Mouse (Mus musculus) midbrain, embryonic 14.5 days (tissue): ENCODE data around the gene Thada. TPM values are rescaled to one million over a fixed set of nuclear protein-coding genes. Genes with fewer than 3 reads are reported as not detected.
"Not testable (repeated sequence)": the region's sequence is repeated elsewhere in the genome, so short reads cannot be mapped to it uniquely, and the experiment has no call there.

Source experiments
- ATAC-seq: fragments of 200-750 bp; cut with Nextera tagmentation; 2 replicates; pipeline ENCODE4 v1.8.0; 2017; ENCODE audit warnings: moderate number of reproducible peaks, moderate library complexity; ENCODE audit not compliant: low FRiP score, low TSS enrichment
- DNase-seq: peaks from one replicate; pipeline ENCODE4 v3.0.0-alpha.2; 2015
- H3K27ac ChIP-seq: fragments of 300-500 bp; sonication (generic); replicated peaks from 2 replicates; pipeline ENCODE4 v1.5.1; 2014; ENCODE audit warnings: mild to moderate bottlenecking, low read depth, low read length, moderate library complexity
- H3K27me3 ChIP-seq: fragments of 300-500 bp; sonication (generic); 2 replicates; pipeline ENCODE4 v1.6.1; 2014; ENCODE audit warnings: low read length, control low read depth, mixed read lengths; ENCODE audit not compliant: control insufficient read depth, insufficient read depth
- H3K36me3 ChIP-seq: fragments of 300-500 bp; sonication (generic); 2 replicates; pipeline ENCODE4 v1.6.1; 2014; ENCODE audit warnings: low read length, control low read depth; ENCODE audit not compliant: control insufficient read depth, insufficient read depth
- H3K4me1 ChIP-seq: fragments of 300-500 bp; sonication (generic); 2 replicates; pipeline ENCODE4 v1.6.1; 2014; ENCODE audit warnings: mild to moderate bottlenecking, antibody characterized with exemption, low read length, control low read depth; ENCODE audit not compliant: control insufficient read depth, insufficient read depth
- H3K4me2 ChIP-seq: fragments of 300-500 bp; sonication (generic); 2 replicates; pipeline ENCODE4 v1.6.1; 2014; ENCODE audit warnings: mild to moderate bottlenecking, low read length, moderate library complexity
- H3K4me3 ChIP-seq: fragments of 300-500 bp; sonication (generic); replicated peaks from 2 replicates; pipeline ENCODE4 v1.5.1; 2014; ENCODE audit warnings: low read depth, low read length
- H3K9ac ChIP-seq: fragments of 300-500 bp; sonication (generic); replicated peaks from 2 replicates; pipeline ENCODE4 v1.6.1; 2014; ENCODE audit warnings: mild to moderate bottlenecking, low read length, moderate library complexity
- H3K9me3 ChIP-seq: fragments of 300-500 bp; sonication (generic); 2 replicates; pipeline ENCODE4 v1.6.1; 2016; ENCODE audit warnings: low read length, control low read depth, mixed read lengths; ENCODE audit not compliant: control insufficient read depth
- WGBS: fragments of 180-500 bp; shearing (Covaris S2); extraction: QIAGEN DNeasy Blood & Tissue Kit; methylation state at CpG from one replicate; pipeline ENCODE4 v1.1.7; 2014; 5-methylcytosine and 5-hydroxymethylcytosine counted together
- polyA plus RNA-seq: library from polyadenylated mRNA; unstranded; fragments of >200 nt; fragmentation: Nextera tagmentation; extraction: Ambion mirVana; gene quantifications from 2 replicates; pipeline ENCODE4 v1.2.1, GENCODE M21; 2014

Gene Thada
- polyA plus RNA-seq, 1 experiment from 2014 or later = 9.5 TPM

GRCm38 (mm10) chr17:84291228-84291627, 174.8 kb downstream of the Thada start:
- not testable (repeated sequence) for H3K4me3 ChIP-seq, DNase-seq, H3K4me1 ChIP-seq, H3K9ac ChIP-seq, H3K36me3 ChIP-seq, H3K9me3 ChIP-seq, H3K27me3 ChIP-seq, ATAC-seq, H3K27ac ChIP-seq, H3K4me2 ChIP-seq
- WGBS = 95% methylated on average over 6 of the region's 6 CpGs

GRCm38 (mm10) chr17:84287675-84288420, 178.2 kb downstream of the Thada start:
- Histone ChIP-seq H3K27me3 (no peaks in the 10 kb centered on the region), H3K4me2 (no peak overlapping the region), H3K4me3 (no peak overlapping the region), H3K36me3 (0 out of 2 replicates have a peak, but pooled peaks cover 3% of the 10 kb centered on the region), H3K4me1 (no peaks in the 10 kb centered on the region), H3K27ac (no peak overlapping the region), H3K9me3 (peaks cover 4% of the 10 kb centered on the region; the same call in 1 of the 2 replicates), H3K9ac (no peak overlapping the region)
- 96% methylated on average over 8 of the region's 8 CpGs for WGBS
- DNase-seq = no peak
- no peak for ATAC-seq

GRCm38 (mm10) chr17:84286536-84286935, 179.5 kb downstream of the Thada start:
- Histone ChIP-seq H3K27me3 (no peaks in the 10 kb centered on the region), H3K4me1 (no peaks in the 10 kb centered on the region), H3K9ac (no peak overlapping the region), H3K27ac (no peak overlapping the region), H3K4me3 (no peak overlapping the region), H3K9me3 (peaks cover 4% of the 10 kb centered on the region; the same call in 1 of the 2 replicates), H3K36me3 (0 out of 2 replicates have a peak, but pooled peaks cover 3% of the 10 kb centered on the region), H3K4me2 (no peak overlapping the region)
- 99% methylated on average over 5 of the region's 5 CpGs for WGBS
- ATAC-seq (no peak), DNase-seq (no peak)

GRCm38 (mm10) chr17:84282388-84283280, 183.4 kb downstream of the Thada start:
- WGBS = 85% methylated on average over 8 of the region's 8 CpGs
- Histone ChIP-seq H3K9me3 (peaks cover 4% of the 10 kb centered on the region; the same call in 1 of the 2 replicates), H3K36me3 (no peaks in the 10 kb centered on the region), H3K9ac (no peak overlapping the region), H3K4me1 (no peaks in the 10 kb centered on the region), H3K4me2 (no peak overlapping the region), H3K4me3 (no peak overlapping the region), H3K27ac (no peak overlapping the region), H3K27me3 (no peaks in the 10 kb centered on the region)
- no peak for ATAC-seq
- no peak for DNase-seq

GRCm38 (mm10) chr17:84279001-84279400, 187.0 kb downstream of the Thada start:
- no peaks in the 10 kb centered on the region for H3K36me3 ChIP-seq
- 88% methylated on average over 8 of the region's 8 CpGs for WGBS
- H3K4me3 ChIP-seq = no peak overlapping the region
- no peak overlapping the region for H3K4me2 ChIP-seq
- H3K9me3 ChIP-seq = no peaks in the 10 kb centered on the region
- no peak overlapping the region for H3K27ac ChIP-seq
- peaks cover 7% of the 10 kb centered on the region for H3K4me1 ChIP-seq
- H3K27me3 ChIP-seq = no peaks in the 10 kb centered on the region
- ATAC-seq = no peak
- no peak overlapping the region; the same call in 1 of the 2 replicates for H3K9ac ChIP-seq
- no peak for DNase-seq

DNA sequence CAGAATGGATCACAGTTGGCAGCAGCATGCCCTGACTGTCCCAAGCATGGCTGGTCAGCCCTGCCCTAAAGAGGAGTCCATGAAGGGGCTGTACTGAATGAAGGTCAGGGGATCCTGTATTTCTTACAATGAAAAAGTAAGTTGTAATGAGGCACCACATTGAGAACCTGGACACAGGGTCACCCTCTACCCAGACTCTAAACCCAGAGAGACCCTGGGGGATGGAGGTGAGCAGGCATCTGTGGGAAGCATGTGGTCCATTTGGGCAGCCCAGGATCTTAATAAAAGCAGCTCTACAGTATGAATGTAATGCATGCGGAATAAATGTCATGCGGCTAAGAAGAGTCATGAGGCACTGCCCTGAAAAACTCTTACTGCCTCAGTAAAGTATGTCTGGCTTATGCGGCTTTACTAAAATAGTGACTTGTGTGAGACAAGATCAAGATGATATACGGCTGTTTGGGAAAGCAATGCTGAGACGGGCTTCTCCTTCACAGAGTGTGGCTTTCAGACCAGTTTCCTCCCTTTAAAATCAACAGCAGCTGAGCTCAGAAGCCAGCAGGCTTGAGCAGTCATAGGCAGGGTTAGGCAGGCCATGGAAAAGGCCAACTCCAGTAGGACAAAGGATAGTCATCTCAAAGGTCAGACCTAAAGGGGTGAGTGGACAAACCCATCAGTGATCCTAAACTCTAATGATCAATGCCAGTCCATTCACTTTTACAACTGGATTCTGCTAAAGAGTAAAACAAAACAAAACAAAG, 187.6 kb downstream of the Thada start:
- Histone ChIP-seq H3K27ac (no peak overlapping the region), H3K9me3 (no peaks in the 10 kb centered on the region), H3K4me2 (no peak overlapping the region), H3K27me3 (no peaks in the 10 kb centered on the region), H3K4me3 (no peak overlapping the region), H3K36me3 (no peaks in the 10 kb centered on the region), H3K9ac (no peak overlapping the region; the same call in 1 of the 2 replicates), H3K4me1 (peaks cover 8% of the 10 kb centered on the region)
- WGBS = 91% methylated on average over 5 of the region's 5 CpGs
- DNase-seq = no peak
- no peak for ATAC-seq

DNA sequence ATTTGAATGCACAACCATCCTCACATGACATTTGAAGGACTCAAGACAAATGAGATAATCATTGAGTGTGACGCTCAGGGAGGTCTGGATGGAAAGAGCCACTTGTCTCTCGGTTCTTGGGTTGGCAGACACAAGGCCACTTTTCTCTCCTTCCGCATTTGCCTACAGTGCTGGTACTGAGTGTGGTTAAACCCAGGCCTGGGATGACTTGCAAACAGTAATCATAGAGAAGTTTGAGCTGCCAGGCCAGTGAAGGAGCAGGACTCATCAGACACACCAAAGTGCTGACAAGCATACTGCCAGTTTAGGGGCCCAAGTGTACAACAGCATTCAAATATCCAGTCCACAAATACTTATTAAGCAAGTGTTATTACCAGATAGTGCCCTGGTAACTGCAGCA, 191.0 kb downstream of the Thada start:
- Histone ChIP-seq H3K36me3 (no peaks in the 10 kb centered on the region), H3K27ac (0 out of 2 replicates have a peak overlapping the region, but pooled peaks have one; percentile 64), H3K27me3 (no peaks in the 10 kb centered on the region), H3K9me3 (no peaks in the 10 kb centered on the region), H3K4me2 (no peak overlapping the region), H3K9ac (no peak overlapping the region), H3K4me3 (no peak overlapping the region), H3K4me1 (peaks cover 8% of the 10 kb centered on the region)
- no peak for ATAC-seq
- DNase-seq = no peak
- 87% methylated on average over 3 of the region's 3 CpGs for WGBS

GRCm38 (mm10) chr17:84274163-84274562, 191.8 kb downstream of the Thada start:
- WGBS = 42% methylated on average over 6 of the region's 6 CpGs
- ATAC-seq (no peak), DNase-seq (peak; percentile 32)
- H3K9ac ChIP-seq = no peak overlapping the region
- H3K9me3 ChIP-seq = no peaks in the 10 kb centered on the region
- no peaks in the 10 kb centered on the region for H3K27me3 ChIP-seq
- H3K4me2 ChIP-seq = no peak overlapping the region
- H3K4me3 ChIP-seq = no peak overlapping the region
- peak overlapping the region; percentile 64 for H3K27ac ChIP-seq
- H3K36me3 ChIP-seq = no peaks in the 10 kb centered on the region
- peaks cover 8% of the 10 kb centered on the region for H3K4me1 ChIP-seq
